Mouse (Mus musculus): ENCODE data around the gene Tdrd3.

DNA sequence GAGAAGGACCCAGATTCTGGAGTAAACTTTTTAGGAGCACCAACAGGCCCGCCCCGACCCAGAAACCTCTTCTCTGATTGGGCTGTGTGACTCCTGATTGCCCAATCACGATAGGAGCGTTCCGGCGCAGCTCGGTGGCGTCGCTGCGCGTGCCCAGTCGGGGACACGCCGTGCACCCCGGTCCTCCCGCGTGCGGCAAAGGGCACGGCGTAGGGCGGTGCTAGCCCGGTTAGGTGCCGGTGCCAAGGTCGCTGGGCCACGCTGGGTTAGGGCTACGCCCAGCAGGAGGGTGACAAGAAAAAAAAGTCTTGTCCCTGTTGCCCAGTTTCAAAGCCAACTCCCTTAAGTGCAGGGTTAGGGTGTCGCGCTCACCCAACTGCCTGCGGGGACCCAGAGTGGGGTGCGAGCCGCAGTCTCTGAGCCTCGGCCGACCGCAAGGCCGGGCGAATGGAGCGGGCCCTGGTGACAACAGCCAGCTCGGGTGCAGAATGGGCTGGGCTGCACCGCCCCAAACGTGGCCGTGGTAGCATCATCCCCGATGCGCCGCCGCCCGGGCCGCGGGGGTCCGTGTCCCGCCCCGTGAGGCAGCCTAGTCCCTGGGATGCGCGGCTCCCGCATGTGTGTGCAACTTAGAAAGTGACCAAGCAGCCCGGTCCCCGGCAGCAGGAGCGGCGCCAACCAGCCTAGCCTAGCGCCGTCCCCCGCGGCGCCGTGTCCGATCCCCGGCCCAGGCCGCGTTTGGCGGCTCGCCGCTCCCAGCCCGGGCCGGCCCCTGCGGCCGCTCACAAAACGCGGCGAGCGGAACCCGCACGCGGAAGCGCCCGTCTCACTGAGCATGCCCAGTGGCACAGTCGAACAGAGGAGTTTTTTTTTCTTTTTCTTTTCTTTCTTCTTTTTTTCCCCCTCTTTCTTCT lies at the start of gene Tdrd3:
- no peak for TF ChIP-seq CTCF (IDR thresholded peaks at IDR 0.05; ENCODE audit: control insufficient read depth, insufficient read depth, insufficient read length)
- no peak for TF ChIP-seq MYOG (IDR thresholded peaks at IDR 0.05; ENCODE audit: control insufficient read depth, extremely low read depth, insufficient read length)
- peak; percentile 87 for TF ChIP-seq MAX (IDR thresholded peaks at IDR 0.05)
- no peak for TF ChIP-seq USF1 (IDR thresholded peaks at IDR 0.05; ENCODE audit: low read depth)
- TF ChIP-seq CEBPB (IDR thresholded peaks at IDR 0.05; ENCODE audit: low read depth): peak; percentile 69
- no peak for TF ChIP-seq MYOD1 (IDR thresholded peaks at IDR 0.05; ENCODE audit: control insufficient read depth, insufficient read length, low read depth)
- no peak for TF ChIP-seq FOSL1 (IDR thresholded peaks at IDR 0.05; ENCODE audit: insufficient read depth, low read length, poor library complexity, severe bottlenecking)

Measured in C2C12 (cell line).